Mouse (Mus musculus) pancreas, adult 10 weeks (tissue): Measurements from ENCODE around the gene Aatf. TPM values are rescaled to one million over a fixed set of nuclear protein-coding genes. Genes with fewer than 3 reads are reported as not detected.

ENCODE experiments used
- polyA plus RNA-seq: library from polyadenylated mRNA; stranded (reverse); fragments of 350-450 nt; fragmentation: Illumina TruSeq; extraction: RNeasy Lipid Tissue Mini Kit (QIAGEN cat#74804); gene quantifications from one replicate; pipeline ENCODE4 v1.2.3, GENCODE M21; 2015; ENCODE audit warnings: low read depth, low replicate concordance; ENCODE audit not compliant: insufficient read depth

The Aatf gene
- 7.3 TPM for polyA plus RNA-seq

GRCm38 (mm10) chr11:84513171-84514116 is at the start of gene Aatf:
Gene Aatf, minus strand, starts transcription at chr11:84513522.

GRCm38 (mm10) chr11:84525421-84526274 is 12.3 kb upstream of the Aatf start, which contains the start of gene Lhx1:
Gene Lhx1, minus strand, starts transcription at chr11:84525535.

Other genes with a start within 250 kb of the Aatf start
- gene Lhx1, start 12.0 kb upstream of the Aatf start, polyA plus RNA-seq, result not detected